Mouse (Mus musculus): ENCODE results near the gene Gm28539. TPM values are rescaled to one million over a fixed set of nuclear protein-coding genes. Genes with fewer than 3 reads are reported as not detected.

Gene Gm28539
- polyA plus RNA-seq, 1 experiment from 2014 or later, result not detected

DNA sequence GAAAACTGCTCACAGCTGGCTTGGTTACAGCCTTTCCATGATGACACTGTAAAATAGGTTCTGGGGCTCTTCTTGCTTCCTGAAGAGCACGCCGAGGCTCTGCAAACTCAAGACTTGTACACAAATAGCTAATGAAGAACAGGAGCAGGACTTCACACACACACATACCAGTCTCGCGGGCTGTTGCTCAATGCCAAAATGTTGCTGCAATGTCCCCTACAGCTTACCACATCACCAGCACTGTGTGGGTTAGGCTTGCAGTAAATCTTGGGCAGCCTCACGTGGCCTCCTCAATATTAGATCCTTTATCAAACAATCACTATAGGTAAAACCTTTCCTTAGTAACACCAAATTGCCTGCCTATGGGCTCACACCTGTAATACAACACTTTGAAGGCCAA, 27.4 kb upstream of the Gm28539 start:
- 90% methylated on average over 5 of the region's 5 CpGs for WGBS (ENCODE audit: insufficient replicate concordance)
- no peak overlapping the region for H3K9ac ChIP-seq (ENCODE audit: low read depth, low read length)
- no peak overlapping the region for H3K4me2 ChIP-seq
- no peak overlapping the region for H3K27ac ChIP-seq (ENCODE audit: low read depth, low read length)
- no peak overlapping the region for H3K4me3 ChIP-seq (ENCODE audit: low read depth, low read length)
- peaks cover 28% of the 10 kb centered on the region for H3K36me3 ChIP-seq (ENCODE audit: control insufficient read depth, insufficient read depth, low read length)
- H3K9me3 ChIP-seq (replicated peaks; ENCODE audit: control insufficient read depth, low read length), result no peaks in the 10 kb centered on the region
- peaks cover 7% of the 10 kb centered on the region for H3K4me1 ChIP-seq (ENCODE audit: control insufficient read depth, insufficient read depth, low read length)
- no peaks in the 10 kb centered on the region for H3K27me3 ChIP-seq (ENCODE audit: control insufficient read depth, insufficient read depth, low read length)
- no peak for ATAC-seq (replicated peaks; ENCODE audit: insufficient number of reproducible peaks, low FRiP score, low TSS enrichment)

DNA sequence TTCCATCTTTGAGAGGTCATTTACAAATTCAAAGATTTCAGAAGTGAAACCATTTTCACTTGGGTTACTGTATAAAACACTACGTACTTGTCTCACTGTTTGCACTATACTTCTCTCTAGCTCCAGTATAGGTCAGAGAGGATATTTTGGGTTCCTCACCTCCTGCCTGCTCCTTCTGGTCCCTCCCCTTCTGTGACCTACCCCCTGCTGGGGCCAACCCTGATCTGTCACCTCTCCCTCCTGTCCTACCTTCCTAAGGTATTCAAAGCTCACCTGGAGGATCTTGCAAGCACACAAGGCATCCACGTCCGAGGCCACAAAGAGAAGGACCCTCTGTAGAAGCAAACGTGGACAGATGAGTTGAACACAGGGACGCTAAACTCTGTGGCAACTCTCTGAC, 25.4 kb upstream of the Gm28539 start:
- Histone ChIP-seq H3K36me3 (ENCODE audit: control insufficient read depth, insufficient read depth, low read length) (peaks cover 17% of the 10 kb centered on the region), H3K27me3 (ENCODE audit: control insufficient read depth, insufficient read depth, low read length) (no peaks in the 10 kb centered on the region), H3K4me3 (ENCODE audit: low read depth, low read length) (peak overlapping the region; percentile 90), H3K4me2 (peak overlapping the region; percentile 95), H3K4me1 (ENCODE audit: control insufficient read depth, insufficient read depth, low read length) (peaks cover 7% of the 10 kb centered on the region), H3K9me3 (replicated peaks; ENCODE audit: control insufficient read depth, low read length) (no peaks in the 10 kb centered on the region), H3K27ac (ENCODE audit: low read depth, low read length) (peak overlapping the region; percentile 63; the same call in 1 of the 2 replicates), H3K9ac (ENCODE audit: low read depth, low read length) (peak overlapping the region; percentile 95)
- peak; percentile 19; the same call in 1 of the 2 replicates for ATAC-seq (replicated peaks; ENCODE audit: insufficient number of reproducible peaks, low FRiP score, low TSS enrichment)
- 8% methylated on average over 5 of the region's 5 CpGs for WGBS (ENCODE audit: insufficient replicate concordance)

DNA sequence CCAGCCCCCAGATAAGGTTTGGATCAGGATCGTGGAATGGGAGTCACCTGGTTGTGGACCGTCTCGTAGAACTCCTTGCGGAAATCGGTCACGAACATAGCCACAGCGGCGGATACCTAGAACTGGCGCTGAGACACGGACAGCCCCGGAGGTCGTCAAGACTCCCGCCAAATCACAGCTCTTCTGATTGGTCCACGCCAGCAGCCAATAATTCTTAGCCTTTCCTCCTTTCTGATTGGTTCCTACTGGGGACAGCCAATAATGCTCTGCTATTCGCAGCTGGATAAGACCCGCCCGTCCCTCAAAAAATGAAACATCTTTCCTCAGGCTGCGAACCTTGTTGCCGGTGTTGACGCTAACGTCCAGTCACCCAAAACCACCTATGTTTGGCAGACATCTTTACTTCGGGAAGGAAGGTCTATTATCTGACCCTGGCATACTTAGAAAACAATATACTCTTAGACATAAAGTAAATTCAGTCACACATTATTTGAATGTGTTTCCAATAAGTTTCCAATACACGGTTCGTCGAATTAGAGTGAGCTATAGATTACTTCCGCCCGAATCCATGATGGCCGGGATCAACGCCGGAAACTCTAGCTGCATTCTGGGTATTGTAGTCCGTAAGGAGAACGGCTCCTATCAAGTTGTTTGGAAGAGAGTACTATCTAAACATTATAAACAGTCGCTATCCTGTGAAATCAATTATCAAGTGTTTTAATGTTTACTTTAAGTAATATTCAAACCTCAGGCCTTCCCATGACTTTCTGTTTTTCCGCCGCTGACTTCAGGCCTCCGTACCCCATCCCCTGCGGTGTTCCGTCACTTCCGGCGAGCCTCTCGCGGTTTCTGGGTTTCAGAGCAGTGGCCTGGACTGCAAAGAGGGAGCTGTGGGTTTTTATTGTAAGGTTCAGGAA, 24.7 kb upstream of the Gm28539 start, which contains the start of the genes Ufd1 and Cdc45:
TSS of gene Ufd1 (plus strand) at position 312 of the 917 bp plus-strand sequence.
TSS of gene Cdc45 (minus strand) at position 520 of the 917 bp plus-strand sequence.
- peak within 1 kb of the TSS; percentile 63 for H3K27ac ChIP-seq (ENCODE audit: low read depth, low read length)
- peaks cover 16% of the 10 kb centered on the region for H3K36me3 ChIP-seq (ENCODE audit: control insufficient read depth, insufficient read depth, low read length)
- H3K4me1 ChIP-seq (ENCODE audit: control insufficient read depth, insufficient read depth, low read length), result peaks cover 7% of the 10 kb centered on the region
- H3K4me2 ChIP-seq, result peak within 1 kb of the TSS; percentile 95
- H3K4me3 ChIP-seq (ENCODE audit: low read depth, low read length), result peak within 1 kb of the TSS; percentile 90
- ATAC-seq (replicated peaks; ENCODE audit: insufficient number of reproducible peaks, low FRiP score, low TSS enrichment), result peak; percentile 93
- peak within 1 kb of the TSS; percentile 95 for H3K9ac ChIP-seq (ENCODE audit: low read depth, low read length)
- WGBS (ENCODE audit: insufficient replicate concordance), result under 1% methylated on average over 42 of the region's 42 CpGs
- H3K27me3 ChIP-seq (ENCODE audit: control insufficient read depth, insufficient read depth, low read length), result no peaks in the 10 kb centered on the region
- no peaks in the 10 kb centered on the region for H3K9me3 ChIP-seq (replicated peaks; ENCODE audit: control insufficient read depth, low read length)

DNA sequence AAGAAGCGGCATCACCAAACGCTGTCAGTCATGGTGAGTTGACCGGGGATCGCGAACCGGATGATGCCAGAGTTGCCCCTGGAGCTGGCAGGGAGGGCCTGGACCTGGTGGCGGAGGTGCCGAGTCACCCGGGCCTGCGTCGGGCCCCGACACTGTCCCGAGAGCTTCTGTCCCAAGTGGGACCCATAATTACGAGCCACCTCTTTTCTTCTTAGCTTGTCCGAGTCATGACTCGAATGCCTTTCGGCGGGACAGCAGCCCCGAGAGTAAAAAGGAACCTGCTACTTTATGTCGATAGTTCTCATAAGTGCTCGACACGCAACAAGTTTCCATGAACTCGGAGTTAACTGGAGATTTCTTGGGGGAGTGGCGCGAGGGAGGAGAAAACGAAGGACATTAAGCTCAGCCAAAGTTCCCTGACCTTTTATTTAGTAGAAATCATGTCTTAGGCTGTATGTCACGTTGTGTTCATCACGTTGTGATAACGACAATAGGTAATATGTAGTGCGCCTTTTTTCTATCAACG, 23.9 kb upstream of the Gm28539 start:
- WGBS (ENCODE audit: insufficient replicate concordance), result 2% methylated on average over 31 of the region's 31 CpGs
- Histone ChIP-seq H3K27me3 (ENCODE audit: control insufficient read depth, insufficient read depth, low read length) (no peaks in the 10 kb centered on the region), H3K4me1 (ENCODE audit: control insufficient read depth, insufficient read depth, low read length) (peaks cover 7% of the 10 kb centered on the region), H3K9ac (ENCODE audit: low read depth, low read length) (peak overlapping the region; percentile 95), H3K36me3 (ENCODE audit: control insufficient read depth, insufficient read depth, low read length) (peaks cover 13% of the 10 kb centered on the region), H3K4me2 (peak overlapping the region; percentile 95), H3K4me3 (ENCODE audit: low read depth, low read length) (peak overlapping the region; percentile 90), H3K9me3 (replicated peaks; ENCODE audit: control insufficient read depth, low read length) (no peaks in the 10 kb centered on the region), H3K27ac (ENCODE audit: low read depth, low read length) (peak overlapping the region; percentile 62)
- ATAC-seq (replicated peaks; ENCODE audit: insufficient number of reproducible peaks, low FRiP score, low TSS enrichment), result peak; percentile 23

DNA sequence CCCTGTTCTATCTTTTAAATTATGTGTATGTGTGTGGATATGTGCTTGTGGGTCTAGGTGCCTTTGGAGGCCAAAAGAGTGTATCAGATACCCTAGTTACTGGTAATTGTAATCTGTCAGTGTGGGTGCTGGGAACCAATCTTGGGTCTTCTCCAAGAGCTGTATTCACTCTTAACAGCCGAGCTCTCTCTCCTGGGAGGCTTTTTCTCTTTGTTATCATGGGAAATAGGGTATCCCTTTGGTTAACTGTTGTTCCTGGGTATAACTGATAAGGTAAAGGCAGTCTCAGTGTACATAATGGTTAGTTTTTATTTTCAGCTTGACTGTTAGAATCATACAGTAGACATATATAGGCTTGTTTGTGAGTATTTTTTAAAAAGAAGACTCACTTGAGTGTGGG, 14.0 kb upstream of the Gm28539 start:
- H3K4me1 ChIP-seq (ENCODE audit: control insufficient read depth, insufficient read depth, low read length), result no peaks in the 10 kb centered on the region
- H3K27ac ChIP-seq (ENCODE audit: low read depth, low read length), result no peak overlapping the region
- no peak overlapping the region for H3K4me3 ChIP-seq (ENCODE audit: low read depth, low read length)
- no peak overlapping the region for H3K9ac ChIP-seq (ENCODE audit: low read depth, low read length)
- no peak overlapping the region for H3K4me2 ChIP-seq
- WGBS (ENCODE audit: insufficient replicate concordance), result 70% methylated on average over 1 of the region's 1 CpGs
- no peaks in the 10 kb centered on the region for H3K27me3 ChIP-seq (ENCODE audit: control insufficient read depth, insufficient read depth, low read length)
- H3K36me3 ChIP-seq (ENCODE audit: control insufficient read depth, insufficient read depth, low read length), result peaks cover 65% of the 10 kb centered on the region
- no peaks in the 10 kb centered on the region for H3K9me3 ChIP-seq (replicated peaks; ENCODE audit: control insufficient read depth, low read length)
- no peak for ATAC-seq (replicated peaks; ENCODE audit: insufficient number of reproducible peaks, low FRiP score, low TSS enrichment)

DNA sequence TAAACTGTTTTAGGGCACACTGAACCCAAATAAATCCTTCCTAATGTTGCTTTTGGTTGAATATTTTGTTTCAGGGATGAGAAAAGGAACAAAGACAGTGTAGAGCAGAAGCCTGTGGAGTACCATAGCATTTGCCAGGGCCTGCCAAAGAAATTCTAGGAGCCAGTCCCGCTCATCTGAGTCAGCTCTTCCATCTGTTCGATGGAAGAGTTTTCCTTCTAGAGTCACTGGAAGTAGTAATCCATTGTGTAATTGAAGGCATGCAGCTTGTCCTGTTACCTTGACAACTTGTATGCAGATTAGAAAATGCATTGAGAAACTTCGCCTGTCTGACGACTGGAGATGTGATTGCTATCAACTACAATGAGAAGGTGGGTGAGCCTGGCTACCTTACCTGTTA, 13.5 kb upstream of the Gm28539 start:
- Histone ChIP-seq H3K27me3 (ENCODE audit: control insufficient read depth, insufficient read depth, low read length) (no peaks in the 10 kb centered on the region), H3K27ac (ENCODE audit: low read depth, low read length) (no peak overlapping the region), H3K4me3 (ENCODE audit: low read depth, low read length) (no peak overlapping the region), H3K36me3 (ENCODE audit: control insufficient read depth, insufficient read depth, low read length) (peaks cover 62% of the 10 kb centered on the region), H3K9ac (ENCODE audit: low read depth, low read length) (no peak overlapping the region), H3K9me3 (replicated peaks; ENCODE audit: control insufficient read depth, low read length) (no peaks in the 10 kb centered on the region), H3K4me1 (ENCODE audit: control insufficient read depth, insufficient read depth, low read length) (no peaks in the 10 kb centered on the region), H3K4me2 (no peak overlapping the region)
- ATAC-seq (replicated peaks; ENCODE audit: insufficient number of reproducible peaks, low FRiP score, low TSS enrichment), result no peak
- WGBS (ENCODE audit: insufficient replicate concordance), result 75% methylated on average over 4 of the region's 4 CpGs

DNA sequence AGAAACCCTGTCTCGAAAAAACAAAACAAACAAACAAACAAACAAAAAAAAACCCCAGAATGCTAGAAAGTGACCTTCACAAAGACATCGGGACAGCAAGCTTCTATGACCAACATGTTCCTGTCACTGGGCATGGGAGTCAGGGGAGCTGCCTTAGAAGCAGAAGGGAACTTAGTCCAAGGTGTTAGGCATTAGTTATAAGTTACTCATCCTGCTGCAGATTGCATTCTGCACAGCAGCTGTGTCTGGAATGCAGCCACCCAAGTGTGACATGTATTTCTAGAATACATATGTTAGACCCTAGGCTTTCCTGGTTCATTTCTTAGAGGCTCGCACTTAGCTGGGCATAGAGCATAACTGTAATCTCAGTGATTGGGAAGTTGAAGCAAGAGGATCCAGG, 7.8 kb upstream of the Gm28539 start:
- Histone ChIP-seq H3K36me3 (ENCODE audit: control insufficient read depth, insufficient read depth, low read length) (peaks cover 34% of the 10 kb centered on the region), H3K4me1 (ENCODE audit: control insufficient read depth, insufficient read depth, low read length) (no peaks in the 10 kb centered on the region), H3K9ac (ENCODE audit: low read depth, low read length) (no peak overlapping the region), H3K4me3 (ENCODE audit: low read depth, low read length) (no peak overlapping the region), H3K27ac (ENCODE audit: low read depth, low read length) (no peak overlapping the region), H3K27me3 (ENCODE audit: control insufficient read depth, insufficient read depth, low read length) (no peaks in the 10 kb centered on the region), H3K4me2 (no peak overlapping the region), H3K9me3 (replicated peaks; ENCODE audit: control insufficient read depth, low read length) (no peaks in the 10 kb centered on the region)
- no peak for ATAC-seq (replicated peaks; ENCODE audit: insufficient number of reproducible peaks, low FRiP score, low TSS enrichment)
- WGBS (ENCODE audit: insufficient replicate concordance), result 87% methylated on average over 3 of the region's 3 CpGs

DNA sequence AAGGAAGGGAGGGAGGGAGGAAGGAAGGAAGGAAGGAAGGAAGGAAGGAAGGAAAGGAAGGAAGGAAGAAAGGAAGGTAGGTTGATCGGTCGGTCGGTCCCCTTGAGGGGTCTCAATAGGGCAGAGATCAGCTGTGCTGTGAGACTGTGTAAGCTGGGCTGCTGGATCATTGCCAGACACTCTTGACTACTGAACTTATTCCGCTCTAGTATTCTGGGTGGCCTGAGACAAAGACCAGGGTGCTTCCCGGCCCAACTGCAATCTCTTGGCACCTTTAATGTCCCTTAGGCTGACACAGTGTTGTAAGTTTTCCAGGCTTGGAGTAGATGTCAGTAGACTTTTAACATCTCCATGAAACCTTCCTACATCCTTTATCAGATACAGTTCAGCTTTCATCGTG, 7.3 kb upstream of the Gm28539 start:
- WGBS (ENCODE audit: insufficient replicate concordance), result 85% methylated on average over 6 of the region's 6 CpGs
- Histone ChIP-seq H3K36me3 (ENCODE audit: control insufficient read depth, insufficient read depth, low read length) (peaks cover 31% of the 10 kb centered on the region), H3K27me3 (ENCODE audit: control insufficient read depth, insufficient read depth, low read length) (no peaks in the 10 kb centered on the region), H3K9me3 (replicated peaks; ENCODE audit: control insufficient read depth, low read length) (no peaks in the 10 kb centered on the region), H3K4me1 (ENCODE audit: control insufficient read depth, insufficient read depth, low read length) (no peaks in the 10 kb centered on the region), H3K4me2 (no peak overlapping the region), H3K27ac (ENCODE audit: low read depth, low read length) (no peak overlapping the region), H3K9ac (ENCODE audit: low read depth, low read length) (no peak overlapping the region), H3K4me3 (ENCODE audit: low read depth, low read length) (no peak overlapping the region)
- no peak for ATAC-seq (replicated peaks; ENCODE audit: insufficient number of reproducible peaks, low FRiP score, low TSS enrichment)
